Mouse (Mus musculus) natural killer cell, adult 2 months (primary cell): ENCODE results near the gene Acaa1b.

ENCODE experiments used
- DNase-seq, 2 experiments: peaks; one replicate each; pipeline ENCODE4 v3.0.0; 2022; ENCODE audit warnings: low spot score in 2 of 2

The Acaa1b gene

GRCm38 (mm10) chr9:119156278-119157201, at the start of gene Acaa1b:
Acaa1b (minus strand) TSS chr9:119157093.
- DNase-seq, result peak; percentile 11 to 16

GRCm38 (mm10) chr9:119206666-119207065, 49.8 kb upstream of the Acaa1b start:
- DNase-seq, result no peak

GRCm38 (mm10) chr9:119205756-119206155, 48.9 kb upstream of the Acaa1b start:
- no peak for DNase-seq

GRCm38 (mm10) chr9:119203617-119204016, 46.7 kb upstream of the Acaa1b start:
- DNase-seq, result no peak

GRCm38 (mm10) chr9:119201653-119202052, 44.8 kb upstream of the Acaa1b start:
- DNase-seq, result no peak

GRCm38 (mm10) chr9:119199151-119199861, 42.4 kb upstream of the Acaa1b start:
- no peak for DNase-seq

GRCm38 (mm10) chr9:119192202-119192990, 35.5 kb upstream of the Acaa1b start:
- DNase-seq, result peak in 1 of 2 experiments; percentile 2

- DNase-seq, result no peak
Measured at GRCm38 (mm10) chr9:119181241-119181728, 24.4 kb upstream of the Acaa1b start.

GRCm38 (mm10) chr9:119179292-119179691, 22.4 kb upstream of the Acaa1b start:
- no peak for DNase-seq

GRCm38 (mm10) chr9:119167608-119168007, 10.7 kb upstream of the Acaa1b start:
- no peak for DNase-seq

- DNase-seq, result no peak
Measured at GRCm38 (mm10) chr9:119165548-119165947, 8.7 kb upstream of the Acaa1b start.

- DNase-seq, result no peak
Measured at GRCm38 (mm10) chr9:119164743-119165142, 7.8 kb upstream of the Acaa1b start.

GRCm38 (mm10) chr9:119160689-119161088, 3.8 kb upstream of the Acaa1b start:
- no peak for DNase-seq

- no peak for DNase-seq
Measured at GRCm38 (mm10) chr9:119158861-119159260, 2.0 kb upstream of the Acaa1b start, which contains the start of gene Gm47289. Gm47289 (plus strand) TSS chr9:119159161.

GRCm38 (mm10) chr9:119155826-119156225, 1.1 kb downstream of the Acaa1b start:
- no peak for DNase-seq

- no peak for DNase-seq
Measured at GRCm38 (mm10) chr9:119155416-119155815, 1.5 kb downstream of the Acaa1b start.

GRCm38 (mm10) chr9:119151751-119152150, 5.1 kb downstream of the Acaa1b start:
- DNase-seq, result no peak

GRCm38 (mm10) chr9:119149601-119150000, 7.3 kb downstream of the Acaa1b start:
- DNase-seq, result no peak

GRCm38 (mm10) chr9:119146098-119146770, 10.7 kb downstream of the Acaa1b start:
- DNase-seq, result no peak

GRCm38 (mm10) chr9:119145638-119146037, 11.3 kb downstream of the Acaa1b start:
- DNase-seq, result no peak

GRCm38 (mm10) chr9:119145137-119145536, 11.8 kb downstream of the Acaa1b start:
- no peak for DNase-seq
